Mouse (Mus musculus) cerebellum, postnatal 10 days (tissue): ENCODE measurements around the gene N4bp3.
"Not testable (repeated sequence)": the region's sequence is repeated elsewhere in the genome, so short reads cannot be mapped to it uniquely, and the experiment has no call there.

Experiments
- DNase-seq, 2 experiments: peaks; one replicate each; pipeline ENCODE4 v3.0.0; 2021; ENCODE audit warnings: mixed read lengths in 2 of 2

The N4bp3 gene

GRCm38 (mm10) chr11:51627425-51627824, 23.2 kb downstream of the N4bp3 start:
- no peak for DNase-seq

- no peak for DNase-seq
These were observed 25.3 kb downstream of the N4bp3 start for GRCm38 (mm10) chr11:51625187-51625820.

- DNase-seq: peak in 1 of 2 experiments; percentile 19
These were observed 27.6 kb downstream of the N4bp3 start for GRCm38 (mm10) chr11:51622971-51623491.

GRCm38 (mm10) chr11:51621776-51622175, 28.9 kb downstream of the N4bp3 start:
- no peak for DNase-seq

GRCm38 (mm10) chr11:51620084-51620483, 30.6 kb downstream of the N4bp3 start:
- no peak for DNase-seq

- peak; percentile 97 to 98 for DNase-seq
These were observed 31.1 kb downstream of the N4bp3 start, which contains the start of gene Nhp2 for GRCm38 (mm10) chr11:51619409-51620060. Gene Nhp2, plus strand, starts transcription at chr11:51619735.

GRCm38 (mm10) chr11:51618894-51619408, 31.7 kb downstream of the N4bp3 start:
- DNase-seq: no peak

- DNase-seq: peak; percentile 88 to 91
These were observed 32.9 kb downstream of the N4bp3 start for GRCm38 (mm10) chr11:51617693-51618092.

GRCm38 (mm10) chr11:51616113-51616512, 34.5 kb downstream of the N4bp3 start:
- not testable (repeated sequence) for DNase-seq

GRCm38 (mm10) chr11:51615601-51616000, 35.0 kb downstream of the N4bp3 start:
- peak; percentile 41 to 50 for DNase-seq

- DNase-seq: no peak
These were observed 35.5 kb downstream of the N4bp3 start for GRCm38 (mm10) chr11:51615129-51615528.

GRCm38 (mm10) chr11:51614256-51614655, 36.4 kb downstream of the N4bp3 start:
- no peak for DNase-seq

- not testable (repeated sequence) for DNase-seq
These were observed 40.7 kb downstream of the N4bp3 start for GRCm38 (mm10) chr11:51609940-51610339.

GRCm38 (mm10) chr11:51609266-51609909, 41.3 kb downstream of the N4bp3 start:
- DNase-seq: no peak

- DNase-seq: no peak
These were observed 43.4 kb downstream of the N4bp3 start for GRCm38 (mm10) chr11:51607096-51607738.

GRCm38 (mm10) chr11:51606447-51607095, 44.1 kb downstream of the N4bp3 start, which contains the start of gene Hnrnpab:
Gene Hnrnpab, minus strand, starts transcription at chr11:51606847.
- DNase-seq: peak; percentile 98 to 99

- DNase-seq: peak; percentile 84 to 91
These were observed 44.8 kb downstream of the N4bp3 start for GRCm38 (mm10) chr11:51605602-51606446.

- DNase-seq: no peak
These were observed 48.4 kb downstream of the N4bp3 start for GRCm38 (mm10) chr11:51602253-51602652.

- no peak for DNase-seq
These were observed 53.1 kb downstream of the N4bp3 start for GRCm38 (mm10) chr11:51597553-51597952.

- DNase-seq: no peak
These were observed 55.1 kb downstream of the N4bp3 start for GRCm38 (mm10) chr11:51595459-51596083.
